Mouse (Mus musculus) liver, postnatal 0 days (tissue): ENCODE data around the gene Dnajc30.

Experiments
- CTCF ChIP-seq: sonication (generic); IDR thresholded peaks from 2 replicates; pipeline ENCODE4 v1.5.1; 2016; ENCODE audit warnings: antibody characterized with exemption, low read depth
- EP300 ChIP-seq: IDR thresholded peaks from 2 replicates; pipeline ENCODE4 v1.6.1; 2016; ENCODE audit warnings: antibody characterized with exemption, low read depth, mild to moderate bottlenecking

- no peak for TF ChIP-seq CTCF
- TF ChIP-seq EP300: no peak
Measured at GRCm38 (mm10) chr5:135023344-135024173, 40.4 kb upstream of the Dnajc30 start, which contains the start of gene Stx1a.
